Mouse (Mus musculus) megakaryocyte progenitor cell, adult 5-6 weeks (primary cell): ENCODE data around the gene DXBay18. TPM values are rescaled to one million over a fixed set of nuclear protein-coding genes. Genes with fewer than 3 reads are reported as not detected.
"Not testable (repeated sequence)": the region's sequence is repeated elsewhere in the genome, so short reads cannot be mapped to it uniquely, and the experiment has no call there.

Experiments used
- ATAC-seq: replicated peaks from 2 replicates; pipeline ENCODE4 v1.8.0; 2016; ENCODE audit warnings: mild to moderate bottlenecking, moderate TSS enrichment, inconsistent platforms; ENCODE audit not compliant: poor library complexity
- total RNA-seq, 2 experiments: library from RNA; stranded (forward) in 1 of 2; stranded (reverse) in 1 of 2; fragments of 157-497, 149-512 nt in 1 of 2; fragments of 200-1000 nt in 1 of 2; gene quantifications; 2 replicates each; pipeline versions ENCODE4 v1.2.3 to v1.2.4; 2015 to 2017

DXBay18 gene
- total RNA-seq (2015) (not detected in 2 replicates), total RNA-seq (2017) (not detected in 2 replicates)

DNA sequence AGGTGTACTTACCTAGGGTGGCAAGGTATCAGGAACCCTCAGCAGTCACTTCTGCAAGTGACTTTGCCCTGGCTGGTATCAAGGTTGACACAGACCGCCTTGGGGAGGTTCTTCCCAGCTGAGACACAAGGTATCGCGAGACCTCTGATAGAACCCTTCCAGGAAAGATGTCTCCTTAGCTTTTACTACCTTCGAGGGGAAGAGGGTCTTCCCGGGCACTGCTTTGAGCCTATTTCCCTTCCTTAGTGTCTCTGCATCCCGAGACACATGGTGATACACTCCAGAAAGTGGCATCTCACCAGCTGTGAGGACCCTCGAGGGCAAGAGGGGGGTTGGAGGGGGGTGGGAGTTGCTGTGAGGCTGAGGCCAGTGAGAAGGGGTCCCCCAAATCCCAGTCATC, at the start of gene DXBay18:
Gene DXBay18 (minus strand): TSS at position 101 of the 400 bp plus-strand sequence.
- ATAC-seq: not testable (repeated sequence)

GRCm38 (mm10) chrX:73191934-73192333, 42.7 kb upstream of the DXBay18 start, which contains the start of gene Xlr3b:
Xlr3b (plus strand) TSS chrX:73192207.
- peak; percentile 69 for ATAC-seq

DNA sequence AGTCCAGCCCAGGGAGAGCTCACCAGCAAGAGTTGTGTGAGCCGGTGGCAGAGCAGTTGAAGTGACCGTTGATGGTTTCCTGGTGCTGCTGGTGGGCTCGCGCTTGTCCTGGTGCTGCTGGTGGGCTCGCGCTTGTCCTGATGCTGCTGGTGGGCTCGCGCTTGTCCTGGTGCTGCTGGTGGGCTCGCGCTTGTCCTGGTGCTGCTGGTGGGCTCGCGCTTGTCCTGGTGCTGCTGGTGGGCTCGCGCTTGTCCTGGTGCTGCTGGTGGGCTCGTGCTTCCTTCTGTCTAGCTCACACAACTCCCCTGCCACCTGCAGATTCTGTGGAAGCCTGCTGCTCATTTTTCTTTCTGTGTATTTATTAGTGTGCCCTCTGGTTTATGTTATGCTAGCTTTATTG, 27.6 kb upstream of the DXBay18 start, which contains the start of gene Spin2d:
Gene Spin2d (minus strand): TSS at position 101 of the 400 bp plus-strand sequence.
- ATAC-seq: not testable (repeated sequence)

DNA sequence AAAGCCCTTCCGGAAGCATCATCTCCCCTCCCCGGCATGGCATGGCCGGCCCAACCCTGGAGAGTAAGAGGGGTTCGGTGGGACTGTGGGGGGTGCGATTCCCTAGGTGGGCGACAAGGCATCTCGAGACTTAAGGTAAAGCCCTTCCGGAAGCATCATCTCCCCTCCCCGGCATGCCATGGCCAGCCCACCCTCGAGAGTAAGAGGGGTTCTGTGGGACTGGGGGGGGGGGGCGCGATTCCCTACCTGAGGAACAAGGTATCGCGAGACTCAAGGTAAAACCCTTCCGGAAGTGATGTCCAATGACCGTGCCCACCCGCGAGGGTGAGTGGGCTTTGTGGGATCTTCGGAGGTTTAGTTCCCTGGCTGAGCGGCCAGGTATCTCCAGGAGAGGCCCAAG, 754 bp downstream of the DXBay18 start, which contains the start of gene Xlr5b:
Gene Xlr5b (plus strand): TSS at position 301 of the 400 bp plus-strand sequence.
- not testable (repeated sequence) for ATAC-seq

GRCm38 (mm10) chrX:73143218-73143618, 6.0 kb downstream of the DXBay18 start:
- peak; percentile 71 for ATAC-seq

- peak; percentile 78 for ATAC-seq
Measured at GRCm38 (mm10) chrX:73122859-73123829, 26.1 kb downstream of the DXBay18 start.

GRCm38 (mm10) chrX:73116747-73117146, 32.5 kb downstream of the DXBay18 start, which contains the start of gene Gm14685:
Gm14685 (plus strand) TSS chrX:73117047.
- not testable (repeated sequence) for ATAC-seq

GRCm38 (mm10) chrX:73096941-73097508, 52.2 kb downstream of the DXBay18 start, which contains the start of gene Xlr3a:
Xlr3a (minus strand) TSS chrX:73097095.
- peak; percentile 34; the same call in 1 of the 2 replicates for ATAC-seq

Other genes starting within 250 kb of the DXBay18 start
- 84.2 and 87.0 TPM in 2 replicates for gene Cetn2, start 231.0 kb downstream of the DXBay18 start, total RNA-seq (2015)
- gene Cetn2, start 231.0 kb downstream of the DXBay18 start, total RNA-seq (2017): 105 and 113 TPM in 2 replicates
- 24.1 and 27.3 TPM in 2 replicates for gene Nsdhl, start 230.9 kb downstream of the DXBay18 start, total RNA-seq (2015)
- 13.3 and 19.0 TPM in 2 replicates for gene Nsdhl, start 230.9 kb downstream of the DXBay18 start, total RNA-seq (2017)
- gene Zfp185, start 162.1 kb downstream of the DXBay18 start, total RNA-seq (2015): not detected in 2 replicates
- gene Zfp185, start 162.1 kb downstream of the DXBay18 start, total RNA-seq (2017): not detected in 2 replicates
- not detected in 2 replicates for gene Pnma5, start 112.3 kb downstream of the DXBay18 start, total RNA-seq (2015)
- not detected in 2 replicates for gene Pnma5, start 112.3 kb downstream of the DXBay18 start, total RNA-seq (2017)
- not detected in 2 replicates for gene Pnma3, start 84.7 kb downstream of the DXBay18 start, total RNA-seq (2015)
- gene Pnma3, start 84.7 kb downstream of the DXBay18 start, total RNA-seq (2017): not detected in 2 replicates
- 15.1 and 18.9 TPM in 2 replicates for gene Xlr4a, start 67.0 kb downstream of the DXBay18 start, total RNA-seq (2015)
- gene Xlr4a, start 67.0 kb downstream of the DXBay18 start, total RNA-seq (2017): 11.6 and 18.2 TPM in 2 replicates
- gene Xlr3a, start 52.4 kb downstream of the DXBay18 start, total RNA-seq (2015): 0.93 and 3.3 TPM in 2 replicates
- gene Xlr3a, start 52.4 kb downstream of the DXBay18 start, total RNA-seq (2017): 0.50 and 1.6 TPM in 2 replicates
- not detected in 2 replicates for gene Gm14685, start 32.4 kb downstream of the DXBay18 start, total RNA-seq (2015)
- gene Gm14685, start 32.4 kb downstream of the DXBay18 start, total RNA-seq (2017): not detected in 2 replicates
- gene Xlr5b, start 654 bp downstream of the DXBay18 start, total RNA-seq (2015): not detected in 2 replicates
- not detected in 2 replicates for gene Xlr5b, start 654 bp downstream of the DXBay18 start, total RNA-seq (2017)
- not detected in 2 replicates for gene Spin2d, start 27.5 kb upstream of the DXBay18 start, total RNA-seq (2015)
- gene Spin2d, start 27.5 kb upstream of the DXBay18 start, total RNA-seq (2017): not detected in 2 replicates
- gene Xlr3b, start 42.8 kb upstream of the DXBay18 start, total RNA-seq (2015): 7.7 and 8.5 TPM in 2 replicates
- 6.2 and 8.8 TPM in 2 replicates for gene Xlr3b, start 42.8 kb upstream of the DXBay18 start, total RNA-seq (2017)
- gene Xlr4b, start 64.9 kb upstream of the DXBay18 start, total RNA-seq (2015): 16.7 and 22.3 TPM in 2 replicates
- gene Xlr4b, start 64.9 kb upstream of the DXBay18 start, total RNA-seq (2017): 15.1 and 18.7 TPM in 2 replicates
- 4.1 and 5.6 TPM in 2 replicates for gene F8a, start 78.8 kb upstream of the DXBay18 start, total RNA-seq (2015)
- gene F8a, start 78.8 kb upstream of the DXBay18 start, total RNA-seq (2017): 2.6 and 2.8 TPM in 2 replicates
- gene Xlr4c, start 93.7 kb upstream of the DXBay18 start, total RNA-seq (2015): 4.2 and 16.7 TPM in 2 replicates
- gene Xlr4c, start 93.7 kb upstream of the DXBay18 start, total RNA-seq (2017): 10.1 and 11.2 TPM in 2 replicates
- gene Xlr3c, start 115.9 kb upstream of the DXBay18 start, total RNA-seq (2015): not detected in 2 replicates
- not detected in 2 replicates for gene Xlr3c, start 115.9 kb upstream of the DXBay18 start, total RNA-seq (2017)
- gene Xlr5a, start 143.5 kb upstream of the DXBay18 start, total RNA-seq (2015): not detected in 2 replicates
- not detected in 2 replicates for gene Xlr5a, start 143.5 kb upstream of the DXBay18 start, total RNA-seq (2017)
- not detected in 2 replicates for gene Xlr5c, start 143.5 kb upstream of the DXBay18 start, total RNA-seq (2015)
- gene Xlr5c, start 143.5 kb upstream of the DXBay18 start, total RNA-seq (2017): not detected in 2 replicates
- gene Gm45015, start 187.4 kb upstream of the DXBay18 start, total RNA-seq (2015): not detected in 2 replicates
- not detected in 2 replicates for gene Gm45015, start 187.4 kb upstream of the DXBay18 start, total RNA-seq (2017)
- 9.1 and 10.4 TPM in 2 replicates for gene Zfp275, start 193.2 kb upstream of the DXBay18 start, total RNA-seq (2015)
- gene Zfp275, start 193.2 kb upstream of the DXBay18 start, total RNA-seq (2017): 6.0 and 8.8 TPM in 2 replicates
- gene Gm18336, start 249.3 kb upstream of the DXBay18 start, total RNA-seq (2015): not detected in 2 replicates
- gene Gm18336, start 249.3 kb upstream of the DXBay18 start, total RNA-seq (2017): not detected in 2 replicates